Mouse (Mus musculus): Measurements from ENCODE around the gene Kpna7. TPM values are rescaled to one million over a fixed set of nuclear protein-coding genes. Genes with fewer than 3 reads are reported as not detected.
"Not testable (repeated sequence)": the region's sequence is repeated elsewhere in the genome, so short reads cannot be mapped to it uniquely, and the experiment has no call there.

The Kpna7 gene
- polyA plus RNA-seq, 1 experiment from 2014 or later, result not detected

GRCm38 (mm10) chr5:145068863-145069262 is 15.0 kb downstream of the Kpna7 start:
- Histone ChIP-seq H3K4me1 (no peaks in the 10 kb centered on the region), H3K27me3 (no peaks in the 10 kb centered on the region), H3K4me2 (no peak overlapping the region), H3K4me3 (no peak overlapping the region), H3K9ac (no peak overlapping the region), H3K9me3 (no peaks in the 10 kb centered on the region), H3K27ac (no peak overlapping the region), H3K36me3 (no peaks in the 10 kb centered on the region)
- ATAC-seq (ENCODE audit: borderline replicate concordance, extremely low read depth, low FRiP score, low TSS enrichment), result no peak
- 40% methylated on average over 3 of the region's 3 CpGs for WGBS

- no peak for ATAC-seq (ENCODE audit: borderline replicate concordance, extremely low read depth, low FRiP score, low TSS enrichment)
- H3K4me3 ChIP-seq, result no peak overlapping the region
Measured at GRCm38 (mm10) chr5:145064765-145065340, 19.0 kb downstream of the Kpna7 start.

GRCm38 (mm10) chr5:145059524-145059923 is 24.3 kb downstream of the Kpna7 start:
- WGBS, result 70% methylated on average over 2 of the region's 2 CpGs
- no peaks in the 10 kb centered on the region for H3K9me3 ChIP-seq
- H3K36me3 ChIP-seq, result no peaks in the 10 kb centered on the region
- no peak overlapping the region for H3K4me3 ChIP-seq
- peak; percentile 42 for ATAC-seq (ENCODE audit: borderline replicate concordance, extremely low read depth, low FRiP score, low TSS enrichment)
- no peak overlapping the region for H3K4me2 ChIP-seq
- H3K9ac ChIP-seq, result no peak overlapping the region
- H3K27me3 ChIP-seq, result no peaks in the 10 kb centered on the region
- no peaks in the 10 kb centered on the region for H3K4me1 ChIP-seq
- H3K27ac ChIP-seq, result no peak overlapping the region

More at GRCm38 (mm10) chr5:145064765-145065340, 19.0 kb downstream of the Kpna7 start:
- Histone ChIP-seq H3K36me3 (no peaks in the 10 kb centered on the region), H3K27me3 (no peaks in the 10 kb centered on the region), H3K4me1 (no peaks in the 10 kb centered on the region), H3K4me2 (no peak overlapping the region), H3K27ac (no peak overlapping the region), H3K9me3 (no peaks in the 10 kb centered on the region), H3K9ac (no peak overlapping the region)
- 93% methylated on average over 1 of the region's 1 CpGs for WGBS

GRCm38 (mm10) chr5:145058722-145059121 is 25.1 kb downstream of the Kpna7 start:
- no peak overlapping the region for H3K27ac ChIP-seq
- H3K4me1 ChIP-seq, result no peaks in the 10 kb centered on the region
- no peak for ATAC-seq (ENCODE audit: borderline replicate concordance, extremely low read depth, low FRiP score, low TSS enrichment)
- WGBS, result 85% methylated on average over 7 of the region's 7 CpGs
- no peak overlapping the region for H3K4me3 ChIP-seq
- H3K4me2 ChIP-seq, result no peak overlapping the region
- no peaks in the 10 kb centered on the region for H3K27me3 ChIP-seq
- H3K9me3 ChIP-seq, result no peaks in the 10 kb centered on the region
- no peaks in the 10 kb centered on the region for H3K36me3 ChIP-seq
- H3K9ac ChIP-seq, result no peak overlapping the region

GRCm38 (mm10) chr5:145057907-145058306 is 25.9 kb downstream of the Kpna7 start:
- Histone ChIP-seq H3K9ac (no peak overlapping the region), H3K4me2 (no peak overlapping the region), H3K4me1 (no peaks in the 10 kb centered on the region), H3K27me3 (no peaks in the 10 kb centered on the region), H3K9me3 (no peaks in the 10 kb centered on the region), H3K27ac (no peak overlapping the region), H3K36me3 (no peaks in the 10 kb centered on the region), H3K4me3 (no peak overlapping the region)
- WGBS, result 79% methylated on average over 8 of the region's 8 CpGs
- no peak for ATAC-seq (ENCODE audit: borderline replicate concordance, extremely low read depth, low FRiP score, low TSS enrichment)

GRCm38 (mm10) chr5:145054187-145054586 is 29.6 kb downstream of the Kpna7 start:
- 25% methylated on average over 3 of the region's 3 CpGs for WGBS
- not testable (repeated sequence) for H3K4me2 ChIP-seq; H3K27me3 ChIP-seq; H3K4me1 ChIP-seq; ATAC-seq (ENCODE audit: borderline replicate concordance, extremely low read depth, low FRiP score, low TSS enrichment); H3K9me3 ChIP-seq; H3K4me3 ChIP-seq; H3K27ac ChIP-seq; H3K36me3 ChIP-seq; H3K9ac ChIP-seq

- WGBS, result 55% methylated on average over 3 of the region's 3 CpGs
- H3K4me2 ChIP-seq, result not testable (repeated sequence)
Measured at GRCm38 (mm10) chr5:145042690-145043089, 41.1 kb downstream of the Kpna7 start, which contains the start of gene 1700018F24Rik. Gene 1700018F24Rik (plus strand): TSS chr5:145042990.

GRCm38 (mm10) chr5:145041628-145042027 is 42.2 kb downstream of the Kpna7 start:
- 46% methylated on average over 4 of the region's 4 CpGs for WGBS
- H3K27me3 ChIP-seq, result no peaks in the 10 kb centered on the region
- H3K36me3 ChIP-seq, result no peaks in the 10 kb centered on the region
- no peak for ATAC-seq (ENCODE audit: borderline replicate concordance, extremely low read depth, low FRiP score, low TSS enrichment)
- no peak overlapping the region for H3K4me2 ChIP-seq
- H3K4me1 ChIP-seq, result no peaks in the 10 kb centered on the region
- H3K4me3 ChIP-seq, result no peak overlapping the region
- H3K9ac ChIP-seq, result no peak overlapping the region
- H3K9me3 ChIP-seq, result no peaks in the 10 kb centered on the region
- H3K27ac ChIP-seq, result no peak overlapping the region

More at GRCm38 (mm10) chr5:145042690-145043089, 41.1 kb downstream of the Kpna7 start, which contains the start of gene 1700018F24Rik:
- H3K27ac ChIP-seq; H3K9me3 ChIP-seq; H3K27me3 ChIP-seq; H3K4me3 ChIP-seq; H3K4me1 ChIP-seq; H3K36me3 ChIP-seq; ATAC-seq (ENCODE audit: borderline replicate concordance, extremely low read depth, low FRiP score, low TSS enrichment); H3K9ac ChIP-seq: not testable (repeated sequence)

GRCm38 (mm10) chr5:145032391-145032790 is 51.4 kb downstream of the Kpna7 start, which contains the start of gene Gm4871:
Gene Gm4871 (minus strand): TSS chr5:145032754.
- not testable (repeated sequence) for H3K4me3 ChIP-seq; H3K27ac ChIP-seq; H3K9me3 ChIP-seq; H3K4me2 ChIP-seq; H3K9ac ChIP-seq; H3K4me1 ChIP-seq; H3K27me3 ChIP-seq; H3K36me3 ChIP-seq; ATAC-seq (ENCODE audit: borderline replicate concordance, extremely low read depth, low FRiP score, low TSS enrichment)
- whole genome bisulfite sequencing, result 48% methylated on average over 5 of the region's 5 CpGs

GRCm38 (mm10) chr5:145030476-145030875 is 53.4 kb downstream of the Kpna7 start:
- H3K9me3 ChIP-seq; H3K9ac ChIP-seq; ATAC-seq (ENCODE audit: borderline replicate concordance, extremely low read depth, low FRiP score, low TSS enrichment); H3K4me1 ChIP-seq; H3K27me3 ChIP-seq; H3K4me3 ChIP-seq; H3K36me3 ChIP-seq; H3K27ac ChIP-seq; H3K4me2 ChIP-seq: not testable (repeated sequence)
- WGBS, result 79% methylated on average over 1 of the region's 1 CpGs

GRCm38 (mm10) chr5:145020712-145021111 is 63.1 kb downstream of the Kpna7 start:
- not testable (repeated sequence) for H3K27me3 ChIP-seq; H3K4me2 ChIP-seq; H3K9ac ChIP-seq; H3K4me1 ChIP-seq; H3K27ac ChIP-seq; H3K9me3 ChIP-seq; H3K4me3 ChIP-seq; ATAC-seq (ENCODE audit: borderline replicate concordance, extremely low read depth, low FRiP score, low TSS enrichment); H3K36me3 ChIP-seq
- WGBS, result 3% methylated on average over 1 of the region's 1 CpGs

GRCm38 (mm10) chr5:145020254-145020653 is 63.6 kb downstream of the Kpna7 start:
- not testable (repeated sequence) for ATAC-seq (ENCODE audit: borderline replicate concordance, extremely low read depth, low FRiP score, low TSS enrichment); H3K27me3 ChIP-seq; H3K4me2 ChIP-seq; H3K36me3 ChIP-seq; H3K27ac ChIP-seq; H3K4me3 ChIP-seq; H3K4me1 ChIP-seq; H3K9ac ChIP-seq; H3K9me3 ChIP-seq
- WGBS, result 17% methylated on average over 1 of the region's 1 CpGs

GRCm38 (mm10) chr5:145016761-145017160 is 67.1 kb downstream of the Kpna7 start:
- WGBS, result 26% methylated on average over 2 of the region's 2 CpGs
- not testable (repeated sequence) for H3K9me3 ChIP-seq; H3K9ac ChIP-seq; H3K4me2 ChIP-seq; H3K4me1 ChIP-seq; H3K36me3 ChIP-seq; H3K4me3 ChIP-seq; H3K27ac ChIP-seq; H3K27me3 ChIP-seq; ATAC-seq (ENCODE audit: borderline replicate concordance, extremely low read depth, low FRiP score, low TSS enrichment)
